Mouse (Mus musculus): Measurements from ENCODE around the gene Atp6v0a4.

DNA sequence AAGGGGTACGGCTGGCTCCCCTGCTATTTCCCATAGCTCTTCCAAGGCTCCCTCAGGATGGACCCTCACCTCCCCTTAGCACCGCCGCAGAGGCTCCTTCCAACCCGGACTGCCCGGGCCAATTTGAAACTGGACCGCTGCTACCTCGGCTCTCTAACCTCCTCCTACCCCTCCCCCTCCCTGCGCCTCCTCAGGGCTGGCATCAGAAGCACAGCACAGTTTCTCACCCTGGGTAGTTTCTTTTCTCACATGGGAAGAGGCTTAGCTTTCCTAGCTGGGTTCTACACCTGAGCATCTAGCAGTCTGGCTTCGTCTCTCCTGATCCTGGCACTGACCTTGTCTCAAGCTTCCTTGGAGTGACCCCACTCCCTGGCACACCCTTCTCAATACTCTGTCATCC is 14.5 kb downstream of the Atp6v0a4 start:
- TF ChIP-seq CTCF (IDR thresholded peaks at IDR 0.05; ENCODE audit: insufficient read depth, low read depth, low read length) (no peak), POLR2A (IDR thresholded peaks at IDR 0.05; ENCODE audit: insufficient read depth, low read depth, low read length) (no peak)
